Mouse (Mus musculus): ENCODE results near the gene Fam234b. TPM values are rescaled to one million over a fixed set of nuclear protein-coding genes. Genes with fewer than 3 reads are reported as not detected.

Gene Fam234b
- polyA plus RNA-seq, 1 experiment, result 4.6 TPM

DNA sequence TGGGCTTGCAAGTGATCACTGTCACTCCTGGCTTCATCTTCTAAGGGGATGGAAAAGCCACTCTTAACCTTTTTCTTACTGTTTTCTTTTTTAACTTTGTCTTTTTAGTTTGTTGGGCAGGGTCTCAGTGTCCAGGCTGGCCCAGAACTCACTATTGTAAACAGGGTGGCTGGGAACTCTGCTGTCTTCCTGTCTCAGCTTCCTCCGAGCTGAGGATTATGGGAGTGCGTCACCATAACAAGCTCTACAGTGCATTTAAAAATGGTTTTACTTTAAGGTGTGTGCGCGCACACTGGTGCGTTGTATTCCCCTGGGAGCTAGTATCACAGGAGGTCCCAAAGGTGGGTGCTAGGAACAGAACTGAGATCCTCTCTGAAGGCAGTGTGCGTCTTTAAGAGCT, 29.3 kb upstream of the Fam234b start:
- Histone ChIP-seq H3K4me3 (ENCODE audit: insufficient read depth, poor library complexity, severe bottlenecking) (no peak overlapping the region), H3K79me3 (ENCODE audit: low read depth) (no peaks in the 10 kb centered on the region), H3K27me3 (ENCODE audit: control insufficient read depth, insufficient read depth, insufficient read length) (no peaks in the 10 kb centered on the region), H3ac (ENCODE audit: control insufficient read depth, insufficient read length, low read depth) (no peak overlapping the region), H3K79me2 (ENCODE audit: control insufficient read depth, insufficient read depth) (no peaks in the 10 kb centered on the region), H3K36me3 (ENCODE audit: control insufficient read depth, insufficient read depth) (no peaks in the 10 kb centered on the region)
- TF ChIP-seq MYOG (IDR thresholded peaks at IDR 0.05; ENCODE audit: control insufficient read depth, extremely low read depth, insufficient read length) (no peak), MAX (IDR thresholded peaks at IDR 0.05) (no peak), CTCF (IDR thresholded peaks at IDR 0.05; ENCODE audit: control insufficient read depth, insufficient read depth, insufficient read length) (no peak), USF1 (IDR thresholded peaks at IDR 0.05; ENCODE audit: low read depth) (no peak), CEBPB (IDR thresholded peaks at IDR 0.05; ENCODE audit: low read depth) (no peak), FOSL1 (IDR thresholded peaks at IDR 0.05; ENCODE audit: insufficient read depth, low read length, poor library complexity, severe bottlenecking) (no peak), MYOD1 (IDR thresholded peaks at IDR 0.05; ENCODE audit: control insufficient read depth, insufficient read length, low read depth) (no peak)

DNA sequence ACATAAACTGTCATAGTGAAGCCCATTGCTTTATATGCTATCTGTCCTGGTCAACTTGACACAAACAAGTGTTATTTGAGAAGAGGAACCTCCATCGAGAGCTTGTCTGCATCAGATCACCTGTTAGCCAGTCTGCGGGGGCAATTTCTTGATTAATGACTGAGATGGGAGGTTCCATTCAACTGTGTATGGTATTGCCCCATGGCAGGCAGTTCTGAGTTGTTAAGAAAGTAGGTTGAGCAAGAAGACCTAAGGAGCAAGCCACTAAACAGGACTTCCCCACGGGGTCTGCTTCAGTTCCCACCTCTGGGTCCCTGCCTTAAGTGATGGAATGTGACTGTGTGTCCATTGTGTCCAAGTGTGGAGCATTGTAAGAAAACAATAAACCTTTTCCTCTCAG, 28.5 kb upstream of the Fam234b start:
- no peaks in the 10 kb centered on the region for H3K79me3 ChIP-seq (ENCODE audit: low read depth)
- H3ac ChIP-seq (ENCODE audit: control insufficient read depth, insufficient read length, low read depth), result no peak overlapping the region
- TF ChIP-seq MYOG (IDR thresholded peaks at IDR 0.05; ENCODE audit: control insufficient read depth, extremely low read depth, insufficient read length), result no peak
- no peaks in the 10 kb centered on the region for H3K27me3 ChIP-seq (ENCODE audit: control insufficient read depth, insufficient read depth, insufficient read length)
- H3K4me3 ChIP-seq (ENCODE audit: insufficient read depth, poor library complexity, severe bottlenecking), result no peak overlapping the region
- H3K79me2 ChIP-seq (ENCODE audit: control insufficient read depth, insufficient read depth), result no peaks in the 10 kb centered on the region
- no peaks in the 10 kb centered on the region for H3K36me3 ChIP-seq (ENCODE audit: control insufficient read depth, insufficient read depth)

DNA sequence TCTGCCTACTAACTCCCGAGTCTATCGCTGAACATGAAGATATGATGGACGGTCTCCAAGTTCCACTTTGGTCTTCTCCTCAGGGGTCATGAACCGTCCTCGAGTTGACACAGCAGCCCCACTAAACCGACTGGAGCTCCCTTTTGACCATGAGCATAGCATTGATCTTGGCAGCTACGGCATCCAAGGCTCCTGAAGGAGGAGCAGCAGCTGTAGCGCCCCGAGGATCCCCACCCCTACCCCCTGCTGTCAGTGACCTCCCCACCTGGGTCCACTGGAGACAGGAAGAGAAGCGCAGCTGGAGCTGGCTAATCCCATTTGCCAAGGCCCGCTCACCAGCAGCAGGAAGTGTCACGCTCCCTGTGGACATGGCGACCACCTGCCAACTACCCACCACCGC, 26.0 kb upstream of the Fam234b start:
- Histone ChIP-seq H3K79me2 (ENCODE audit: control insufficient read depth, insufficient read depth) (no peaks in the 10 kb centered on the region), H3K36me3 (ENCODE audit: control insufficient read depth, insufficient read depth) (no peaks in the 10 kb centered on the region), H3K27me3 (ENCODE audit: control insufficient read depth, insufficient read depth, insufficient read length) (no peaks in the 10 kb centered on the region), H3K79me3 (ENCODE audit: low read depth) (no peaks in the 10 kb centered on the region), H3K4me3 (ENCODE audit: insufficient read depth, poor library complexity, severe bottlenecking) (no peak overlapping the region), H3ac (ENCODE audit: control insufficient read depth, insufficient read length, low read depth) (no peak overlapping the region)
- TF ChIP-seq FOSL1 (IDR thresholded peaks at IDR 0.05; ENCODE audit: insufficient read depth, low read length, poor library complexity, severe bottlenecking) (no peak), USF1 (IDR thresholded peaks at IDR 0.05; ENCODE audit: low read depth) (no peak), CTCF (IDR thresholded peaks at IDR 0.05; ENCODE audit: control insufficient read depth, insufficient read depth, insufficient read length) (no peak), MAX (IDR thresholded peaks at IDR 0.05) (no peak), CEBPB (IDR thresholded peaks at IDR 0.05; ENCODE audit: low read depth) (no peak), MYOG (IDR thresholded peaks at IDR 0.05; ENCODE audit: control insufficient read depth, extremely low read depth, insufficient read length) (no peak), MYOD1 (IDR thresholded peaks at IDR 0.05; ENCODE audit: control insufficient read depth, insufficient read length, low read depth) (no peak)

DNA sequence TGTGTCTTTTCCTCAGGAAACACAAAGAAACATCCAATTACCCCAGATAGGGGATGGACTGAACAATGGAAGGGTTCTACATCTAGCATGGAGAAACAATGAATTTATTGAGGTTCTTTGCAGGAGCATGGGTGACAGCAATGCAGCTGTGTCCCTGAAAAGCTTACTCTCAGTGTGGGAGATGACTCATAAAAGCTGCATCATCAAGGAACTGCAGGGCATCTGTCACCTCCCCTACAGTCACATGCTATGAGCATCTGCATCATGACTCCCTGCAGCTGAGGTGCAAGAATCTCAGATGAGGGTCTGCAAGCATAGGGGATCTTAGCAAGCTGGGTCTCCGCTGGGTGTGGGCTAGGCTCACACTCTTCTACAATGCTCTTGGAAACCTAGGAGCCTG, 22.8 kb upstream of the Fam234b start:
- no peak overlapping the region for H3K4me3 ChIP-seq (ENCODE audit: insufficient read depth, poor library complexity, severe bottlenecking)
- no peaks in the 10 kb centered on the region for H3K79me3 ChIP-seq (ENCODE audit: low read depth)
- TF ChIP-seq FOSL1 (IDR thresholded peaks at IDR 0.05; ENCODE audit: insufficient read depth, low read length, poor library complexity, severe bottlenecking), result no peak
- peak; percentile 20 for TF ChIP-seq MYOD1 (IDR thresholded peaks at IDR 0.05; ENCODE audit: control insufficient read depth, insufficient read length, low read depth)
- no peak for TF ChIP-seq USF1 (IDR thresholded peaks at IDR 0.05; ENCODE audit: low read depth)
- H3K27me3 ChIP-seq (ENCODE audit: control insufficient read depth, insufficient read depth, insufficient read length), result no peaks in the 10 kb centered on the region
- H3K36me3 ChIP-seq (ENCODE audit: control insufficient read depth, insufficient read depth), result no peaks in the 10 kb centered on the region
- H3ac ChIP-seq (ENCODE audit: control insufficient read depth, insufficient read length, low read depth), result no peak overlapping the region
- no peaks in the 10 kb centered on the region for H3K79me2 ChIP-seq (ENCODE audit: control insufficient read depth, insufficient read depth)

DNA sequence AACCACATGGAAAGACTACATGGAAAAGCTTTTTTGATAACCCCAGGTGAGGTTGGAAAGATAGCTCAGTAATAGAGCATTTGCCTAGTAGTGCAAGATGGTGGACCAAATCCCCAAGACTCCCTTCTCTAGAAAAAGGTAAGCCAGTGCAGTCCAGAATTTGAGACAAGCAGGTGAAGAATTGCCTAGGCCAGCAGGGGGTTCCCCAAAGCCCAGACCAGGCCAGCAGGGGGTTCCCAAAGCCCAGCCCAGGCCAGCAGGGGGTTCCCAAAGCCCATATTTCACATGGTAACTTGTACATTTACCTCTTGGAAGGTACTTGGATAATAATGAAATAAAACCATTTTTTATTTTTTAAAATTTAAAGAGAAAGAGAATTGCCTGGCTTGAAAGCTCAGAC, 20.5 kb upstream of the Fam234b start:
- H3K79me2 ChIP-seq (ENCODE audit: control insufficient read depth, insufficient read depth), result no peaks in the 10 kb centered on the region
- no peaks in the 10 kb centered on the region for H3K79me3 ChIP-seq (ENCODE audit: low read depth)
- no peak overlapping the region for H3ac ChIP-seq (ENCODE audit: control insufficient read depth, insufficient read length, low read depth)
- H3K36me3 ChIP-seq (ENCODE audit: control insufficient read depth, insufficient read depth), result no peaks in the 10 kb centered on the region
- H3K27me3 ChIP-seq (ENCODE audit: control insufficient read depth, insufficient read depth, insufficient read length), result no peaks in the 10 kb centered on the region
- TF ChIP-seq CTCF (IDR thresholded peaks at IDR 0.05; ENCODE audit: control insufficient read depth, insufficient read depth, insufficient read length), result no peak
- TF ChIP-seq MAX (IDR thresholded peaks at IDR 0.05), result no peak
- no peak for TF ChIP-seq FOSL1 (IDR thresholded peaks at IDR 0.05; ENCODE audit: insufficient read depth, low read length, poor library complexity, severe bottlenecking)
- no peak for TF ChIP-seq CEBPB (IDR thresholded peaks at IDR 0.05; ENCODE audit: low read depth)
- TF ChIP-seq MYOD1 (IDR thresholded peaks at IDR 0.05; ENCODE audit: control insufficient read depth, insufficient read length, low read depth), result no peak
- TF ChIP-seq USF1 (IDR thresholded peaks at IDR 0.05; ENCODE audit: low read depth), result no peak
- TF ChIP-seq MYOG (IDR thresholded peaks at IDR 0.05; ENCODE audit: control insufficient read depth, extremely low read depth, insufficient read length), result no peak
- no peak overlapping the region for H3K4me3 ChIP-seq (ENCODE audit: insufficient read depth, poor library complexity, severe bottlenecking)

DNA sequence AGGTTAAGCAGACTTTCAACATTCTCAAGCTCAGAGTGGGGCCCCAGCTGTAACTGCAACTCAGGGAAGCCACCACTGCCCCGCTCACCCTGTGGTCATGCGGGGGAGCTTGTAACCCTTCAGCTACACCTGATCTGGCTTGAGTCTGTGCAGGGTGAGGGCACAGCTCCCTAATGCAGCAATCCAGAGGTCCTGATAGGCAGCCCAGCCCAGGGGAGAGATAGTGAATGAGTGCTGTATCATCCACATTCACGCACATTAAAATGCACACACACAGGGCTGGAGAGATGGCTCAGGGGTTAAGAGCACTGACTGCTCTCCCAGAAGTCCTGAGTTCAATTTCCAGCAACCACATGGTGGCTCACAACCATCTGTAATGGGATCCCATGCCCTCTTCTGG, 19.2 kb upstream of the Fam234b start:
- no peak overlapping the region for H3K4me3 ChIP-seq (ENCODE audit: insufficient read depth, poor library complexity, severe bottlenecking)
- no peak overlapping the region for H3ac ChIP-seq (ENCODE audit: control insufficient read depth, insufficient read length, low read depth)
- no peaks in the 10 kb centered on the region for H3K36me3 ChIP-seq (ENCODE audit: control insufficient read depth, insufficient read depth)
- H3K27me3 ChIP-seq (ENCODE audit: control insufficient read depth, insufficient read depth, insufficient read length), result no peaks in the 10 kb centered on the region
- TF ChIP-seq CTCF (IDR thresholded peaks at IDR 0.05; ENCODE audit: control insufficient read depth, insufficient read depth, insufficient read length) (no peak), FOSL1 (IDR thresholded peaks at IDR 0.05; ENCODE audit: insufficient read depth, low read length, poor library complexity, severe bottlenecking) (no peak), USF1 (IDR thresholded peaks at IDR 0.05; ENCODE audit: low read depth) (no peak), CEBPB (IDR thresholded peaks at IDR 0.05; ENCODE audit: low read depth) (no peak), MAX (IDR thresholded peaks at IDR 0.05) (no peak), MYOG (IDR thresholded peaks at IDR 0.05; ENCODE audit: control insufficient read depth, extremely low read depth, insufficient read length) (no peak), MYOD1 (IDR thresholded peaks at IDR 0.05; ENCODE audit: control insufficient read depth, insufficient read length, low read depth) (no peak)
- no peaks in the 10 kb centered on the region for H3K79me2 ChIP-seq (ENCODE audit: control insufficient read depth, insufficient read depth)
- H3K79me3 ChIP-seq (ENCODE audit: low read depth), result no peaks in the 10 kb centered on the region
